Mouse (Mus musculus): ENCODE results near the gene Epc2.

GRCm38 (mm10) chr2:49539745-49540144, 88.5 kb downstream of the Epc2 start:
- TF ChIP-seq POLR2A (IDR thresholded peaks at IDR 0.05; ENCODE audit: insufficient read depth, low read depth, low read length) (no peak), CTCF (IDR thresholded peaks at IDR 0.05) (no peak), EP300 (IDR thresholded peaks at IDR 0.05; ENCODE audit: insufficient read depth, low read depth, low read length) (no peak)
